Mouse (Mus musculus) cerebellum, adult 2 months (tissue): ENCODE measurements at regions not wholly inside any gene's neighbourhood (a gene's known extent, or its start where the extent isn't known, plus 50 kb on each side); places are given as distances from the start of the nearest gene placed in this dataset.

Experiments
- CTCF ChIP-seq: fragments of 200-500 bp; IDR thresholded peaks from 2 replicates; pipeline ENCODE4 v1.5.1; 2011; ENCODE audit warnings: low read depth, mild to moderate bottlenecking, control low read depth, low read length, moderate library complexity, borderline replicate concordance; ENCODE audit not compliant: insufficient read depth
- POLR2A ChIP-seq: fragments of 200-500 bp; IDR thresholded peaks from 2 replicates; pipeline ENCODE4 v1.6.1; 2011; ENCODE audit warnings: low read length, control low read depth, borderline replicate concordance; ENCODE audit not compliant: insufficient read depth

DNA sequence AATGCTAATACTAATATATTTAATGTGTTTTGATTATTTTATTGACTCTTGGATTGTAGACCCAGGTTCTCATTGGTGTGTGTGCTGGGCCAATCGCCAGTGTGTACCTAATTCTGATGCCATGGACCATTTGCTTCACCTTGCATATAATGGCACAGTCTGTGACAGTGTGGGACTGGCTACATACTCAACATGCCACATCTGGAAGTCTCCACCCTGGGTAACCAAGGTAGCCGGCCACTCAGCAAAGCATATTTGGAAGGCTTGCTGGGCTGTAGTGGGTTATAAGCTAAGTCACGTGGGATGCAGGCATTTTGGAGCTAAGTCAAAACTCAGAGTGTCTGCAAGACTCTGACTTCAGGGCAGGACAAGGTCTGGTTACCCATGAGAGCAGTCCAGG, 115.3 kb upstream of the 1700021F07Rik start:
- TF ChIP-seq CTCF (no peak), POLR2A (no peak)
